Mouse (Mus musculus) brain, adult 2 months (tissue): ENCODE measurements around the gene Sel1l3.
A peak's percentile ranks its signal among the peaks of the same experiment; 100 is the strongest.

Experiments
- DNase-seq: peaks from one replicate; pipeline ENCODE4 v3.0.0; 2011; ENCODE audit warnings: low read depth, low spot score

The Sel1l3 gene

GRCm38 (mm10) chr5:53142587-53142986, 71.1 kb downstream of the Sel1l3 start:
- peak; percentile 97 for DNase-seq

- DNase-seq, result no peak
These were observed 73.4 kb downstream of the Sel1l3 start for GRCm38 (mm10) chr5:53140158-53140927.

GRCm38 (mm10) chr5:53139566-53139965, 74.2 kb downstream of the Sel1l3 start:
- peak; percentile 72 for DNase-seq

GRCm38 (mm10) chr5:53139140-53139539, 74.6 kb downstream of the Sel1l3 start:
- no peak for DNase-seq

- DNase-seq, result peak; percentile 93
These were observed 75.7 kb downstream of the Sel1l3 start for GRCm38 (mm10) chr5:53138025-53138424.

- no peak for DNase-seq
These were observed 77.7 kb downstream of the Sel1l3 start for GRCm38 (mm10) chr5:53135984-53136383.

GRCm38 (mm10) chr5:53134003-53134402, 79.7 kb downstream of the Sel1l3 start:
- DNase-seq, result no peak

- DNase-seq, result no peak
These were observed 89.0 kb downstream of the Sel1l3 start for GRCm38 (mm10) chr5:53124701-53125100.

- peak; percentile 84 for DNase-seq
These were observed 90.0 kb downstream of the Sel1l3 start for GRCm38 (mm10) chr5:53123525-53124286.

- no peak for DNase-seq
These were observed 94.0 kb downstream of the Sel1l3 start for GRCm38 (mm10) chr5:53119689-53120088.

- DNase-seq, result no peak
These were observed 95.5 kb downstream of the Sel1l3 start for GRCm38 (mm10) chr5:53118212-53118611.

GRCm38 (mm10) chr5:53114616-53115267, 99.0 kb downstream of the Sel1l3 start:
- DNase-seq, result no peak

GRCm38 (mm10) chr5:53112942-53113341, 100.8 kb downstream of the Sel1l3 start:
- no peak for DNase-seq

GRCm38 (mm10) chr5:53111036-53111435, 102.7 kb downstream of the Sel1l3 start:
- DNase-seq, result no peak

GRCm38 (mm10) chr5:53110225-53110624, 103.5 kb downstream of the Sel1l3 start:
- DNase-seq, result no peak

- peak; percentile 55 for DNase-seq
These were observed 105.1 kb downstream of the Sel1l3 start for GRCm38 (mm10) chr5:53108668-53109067.

- DNase-seq, result no peak
These were observed 105.7 kb downstream of the Sel1l3 start for GRCm38 (mm10) chr5:53108026-53108425.

- DNase-seq, result no peak
These were observed 107.0 kb downstream of the Sel1l3 start for GRCm38 (mm10) chr5:53106731-53107130.

GRCm38 (mm10) chr5:53106125-53106524, 107.6 kb downstream of the Sel1l3 start:
- no peak for DNase-seq

- peak; percentile 83 for DNase-seq
These were observed 108.0 kb downstream of the Sel1l3 start for GRCm38 (mm10) chr5:53105716-53106115.

- peak; percentile 35 for DNase-seq
These were observed 109.4 kb downstream of the Sel1l3 start for GRCm38 (mm10) chr5:53104177-53104855.
